Mouse (Mus musculus): ENCODE data around the gene Fhit.
"Not testable (repeated sequence)": the region's sequence is repeated elsewhere in the genome, so short reads cannot be mapped to it uniquely, and the experiment has no call there.

Fhit gene

DNA sequence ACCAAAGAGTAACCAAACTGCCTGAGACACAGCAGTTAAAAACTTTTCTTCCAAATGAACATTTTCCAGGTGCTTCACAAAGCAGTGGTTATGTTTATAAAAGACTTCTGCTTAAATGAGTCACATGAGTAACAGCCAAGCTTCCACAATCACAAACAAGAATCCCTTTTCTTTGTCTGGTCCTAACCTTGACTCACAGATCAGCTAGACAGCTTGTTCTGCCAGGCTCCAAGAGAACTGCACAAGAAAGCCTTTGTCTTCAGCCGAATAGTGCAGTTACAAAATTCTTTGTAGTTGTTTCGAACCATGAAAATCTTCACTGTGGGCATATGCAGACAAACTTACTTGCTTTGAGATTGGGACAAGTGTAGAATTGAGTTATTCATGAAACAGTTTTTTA lies 1201.4 kb downstream of the Fhit start:
- no peak for DNase-seq

DNA sequence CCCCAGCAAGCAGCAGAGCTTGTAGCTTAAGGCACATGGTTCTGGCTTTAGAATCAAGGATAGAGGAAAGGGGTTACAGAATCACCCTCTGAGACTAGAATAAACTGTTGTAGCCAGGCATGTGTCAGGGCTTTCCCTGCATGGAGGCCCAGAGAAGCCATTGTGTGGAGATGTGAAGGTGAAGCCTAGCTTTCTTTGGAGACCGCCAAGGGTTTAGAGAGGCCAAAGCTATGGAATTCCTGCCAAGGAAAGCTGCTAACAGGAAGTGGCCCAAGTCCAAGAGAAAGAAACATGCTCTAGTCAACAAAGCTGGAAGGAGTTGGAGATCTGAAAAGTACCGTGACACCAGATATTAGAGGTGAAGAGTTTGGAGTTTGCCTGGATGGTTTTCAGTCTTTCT lies 1262.3 kb downstream of the Fhit start:
- DNase-seq: no peak

DNA sequence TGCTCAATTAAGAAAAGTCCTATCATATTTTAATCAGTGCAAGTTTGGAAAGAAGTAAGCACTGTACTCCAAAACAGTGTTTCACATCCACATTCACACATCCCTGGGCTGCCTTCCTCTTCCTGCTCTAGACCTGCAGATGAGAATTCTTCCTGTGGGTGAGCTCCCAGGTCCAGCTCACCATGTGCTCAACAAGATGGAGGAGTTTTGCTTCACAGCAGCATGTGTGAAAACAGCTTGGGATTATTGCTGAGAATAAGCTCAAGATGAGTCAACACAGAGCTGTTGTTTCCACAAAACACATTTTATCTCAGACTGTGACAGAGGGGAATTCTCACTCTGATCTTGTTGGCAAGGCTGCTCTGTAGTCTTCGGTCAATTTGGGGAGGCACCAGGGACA lies 1265.3 kb downstream of the Fhit start:
- DNase-seq: no peak

GRCm38 (mm10) chr14:9852041-9852440 lies 1309.8 kb downstream of the Fhit start:
- no peak for DNase-seq

DNA sequence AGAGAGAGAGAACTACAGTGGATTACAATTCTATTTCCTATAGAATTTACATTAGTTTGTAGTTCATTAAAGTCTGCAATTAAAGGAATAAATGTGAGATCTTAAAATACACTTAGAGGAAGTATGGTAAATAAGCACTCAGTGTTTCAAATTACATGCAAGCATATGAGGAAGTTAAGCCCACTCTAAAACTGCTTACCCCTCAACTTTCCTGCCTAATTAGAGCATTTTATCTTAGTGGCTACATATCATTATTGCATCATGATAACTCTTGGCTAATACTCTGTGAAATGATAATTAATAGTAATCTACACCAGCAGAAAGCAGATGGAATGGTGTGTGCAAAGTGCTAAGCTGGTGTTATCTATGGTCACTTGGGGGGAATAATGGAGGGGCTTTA lies 1329.5 kb downstream of the Fhit start:
- no peak for DNase-seq

DNA sequence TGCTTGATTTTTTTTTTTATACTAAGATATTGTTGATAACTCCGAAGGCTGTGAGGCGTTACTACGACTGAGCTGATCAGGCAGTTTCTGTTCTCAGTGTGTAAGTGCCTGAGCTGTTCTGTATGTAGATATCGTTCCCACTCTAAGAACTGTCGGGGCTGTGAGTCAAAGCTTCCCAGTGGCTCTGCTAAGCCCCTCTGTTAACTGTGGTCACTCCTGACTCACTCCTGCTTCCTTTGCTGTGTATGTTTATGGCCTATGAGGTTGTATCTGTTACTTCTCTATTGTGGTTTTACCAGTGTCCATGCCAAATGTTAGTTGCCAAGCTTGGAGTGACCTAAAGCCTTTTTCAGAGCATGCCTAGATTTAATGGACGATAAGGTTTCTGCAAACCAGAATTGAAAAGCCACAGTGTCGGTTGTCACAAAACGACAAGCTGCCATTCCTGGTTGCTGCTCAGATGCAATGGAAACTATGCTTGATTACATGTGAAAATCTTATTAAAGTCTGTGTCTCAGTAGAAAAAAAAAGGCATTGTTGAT lies 1333.1 kb downstream of the Fhit start:
- DNase-seq: not testable (repeated sequence)

GRCm38 (mm10) chr14:9815963-9816362 lies 1345.9 kb downstream of the Fhit start:
- DNase-seq: no peak

- DNase-seq: no peak
These were observed 1350.0 kb downstream of the Fhit start for GRCm38 (mm10) chr14:9811847-9812321.

DNA sequence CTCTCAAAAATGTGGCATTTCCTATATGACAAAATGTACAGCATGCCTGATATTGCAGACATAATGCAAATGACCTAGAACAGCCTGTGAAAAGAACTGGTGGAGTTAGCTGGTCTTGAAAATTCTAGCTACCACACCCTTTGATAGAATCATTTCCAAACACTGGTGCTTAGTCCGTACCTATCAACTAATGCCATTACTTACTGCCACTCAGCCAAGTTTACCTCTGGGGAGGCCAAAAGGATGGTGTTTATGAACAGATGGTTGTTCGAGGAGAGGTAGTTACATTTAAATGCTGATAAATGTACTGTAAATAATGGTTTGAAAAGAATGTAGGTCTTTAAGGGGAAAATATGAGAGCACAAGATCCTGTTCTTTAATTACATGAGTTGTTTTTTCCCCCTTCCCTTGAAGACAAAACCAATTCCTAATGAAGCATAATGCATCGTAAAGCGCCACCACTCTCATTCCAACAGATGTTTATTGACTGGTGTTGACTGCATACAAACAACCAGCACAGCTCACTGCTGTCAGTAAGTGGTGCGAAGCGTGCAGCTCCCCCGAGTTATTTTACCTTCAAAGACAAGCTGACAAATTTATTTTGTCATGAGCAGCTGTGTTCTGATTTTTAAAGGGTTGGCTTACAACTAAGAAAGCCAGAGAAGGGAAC lies 1350.5 kb downstream of the Fhit start:
- DNase-seq: no peak

DNA sequence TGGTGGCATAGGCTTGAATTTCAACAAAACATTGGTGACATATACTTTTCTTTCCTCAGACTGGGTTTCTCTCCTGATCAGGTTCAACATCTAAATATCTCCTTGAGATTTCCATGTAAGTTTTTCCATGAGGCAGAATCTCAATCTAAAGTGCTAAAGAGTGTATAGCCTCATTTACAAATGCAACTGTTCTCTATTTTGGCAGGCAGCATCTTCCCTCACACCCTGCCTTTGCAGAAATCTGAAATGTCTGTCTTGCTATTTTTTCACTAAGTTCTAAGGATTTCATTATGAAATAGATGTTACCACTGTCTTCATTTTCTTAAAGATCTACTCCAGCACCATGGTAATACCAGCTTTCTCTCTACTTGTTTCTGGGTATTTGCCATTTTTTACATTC lies 1368.4 kb downstream of the Fhit start:
- DNase-seq: no peak

- DNase-seq: no peak
These were observed 1373.4 kb downstream of the Fhit start for GRCm38 (mm10) chr14:9788402-9788950.

DNA sequence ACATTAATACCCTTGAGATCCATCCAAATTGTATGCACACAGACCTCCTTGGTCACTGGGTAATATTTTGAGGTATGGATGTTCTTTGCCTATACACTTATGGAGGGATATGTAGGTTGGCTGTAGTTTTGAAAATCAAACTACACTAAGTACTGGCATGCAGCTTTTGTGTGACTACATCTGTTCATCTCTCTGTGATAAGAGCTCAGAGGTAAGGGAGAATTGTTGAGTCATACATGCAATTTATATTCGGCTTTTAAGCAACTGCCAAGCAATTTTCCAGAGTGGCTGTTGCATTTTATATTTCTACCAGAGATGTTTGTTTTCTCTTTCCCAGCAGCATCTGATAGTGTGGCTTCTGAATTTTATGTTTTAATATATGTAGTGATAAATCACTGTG lies 1374.4 kb downstream of the Fhit start:
- no peak for DNase-seq

- no peak for DNase-seq
These were observed 1376.0 kb downstream of the Fhit start for GRCm38 (mm10) chr14:9785861-9786260.

DNA sequence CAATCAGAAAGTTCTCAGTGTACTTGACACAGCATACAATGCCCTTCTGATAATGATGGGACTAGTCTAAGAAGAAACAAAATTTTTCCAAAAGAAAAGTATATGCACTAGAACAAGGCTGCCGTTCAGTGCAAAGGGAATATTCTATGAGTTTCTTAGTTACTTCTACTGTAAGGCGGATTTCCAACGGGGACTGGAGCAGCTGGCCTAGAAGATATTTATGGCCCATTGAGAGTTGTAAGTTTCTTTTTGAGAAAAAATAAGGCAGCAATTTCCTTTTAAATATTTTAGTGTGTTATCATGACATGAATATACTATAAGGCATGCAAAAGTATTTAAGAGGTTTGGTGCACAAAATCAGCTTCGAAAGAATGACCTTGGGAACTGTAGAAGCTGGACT lies 1410.5 kb downstream of the Fhit start:
- DNase-seq: no peak

GRCm38 (mm10) chr14:9748709-9749108 lies 1413.1 kb downstream of the Fhit start:
- DNase-seq: no peak

GRCm38 (mm10) chr14:9721917-9722472 lies 1439.8 kb downstream of the Fhit start:
- DNase-seq: no peak

- DNase-seq: no peak
These were observed 1463.2 kb downstream of the Fhit start for GRCm38 (mm10) chr14:9698621-9699020.

- DNase-seq: no peak
These were observed 1464.7 kb downstream of the Fhit start for GRCm38 (mm10) chr14:9697101-9697500.

GRCm38 (mm10) chr14:9696004-9696403 lies 1465.8 kb downstream of the Fhit start:
- DNase-seq: no peak

- DNase-seq: no peak
These were observed 1466.6 kb downstream of the Fhit start for GRCm38 (mm10) chr14:9695217-9695690.

- no peak for DNase-seq
These were observed 1473.1 kb downstream of the Fhit start for GRCm38 (mm10) chr14:9688664-9689257.

GRCm38 (mm10) chr14:9684362-9684761 lies 1477.5 kb downstream of the Fhit start:
- no peak for DNase-seq

DNA sequence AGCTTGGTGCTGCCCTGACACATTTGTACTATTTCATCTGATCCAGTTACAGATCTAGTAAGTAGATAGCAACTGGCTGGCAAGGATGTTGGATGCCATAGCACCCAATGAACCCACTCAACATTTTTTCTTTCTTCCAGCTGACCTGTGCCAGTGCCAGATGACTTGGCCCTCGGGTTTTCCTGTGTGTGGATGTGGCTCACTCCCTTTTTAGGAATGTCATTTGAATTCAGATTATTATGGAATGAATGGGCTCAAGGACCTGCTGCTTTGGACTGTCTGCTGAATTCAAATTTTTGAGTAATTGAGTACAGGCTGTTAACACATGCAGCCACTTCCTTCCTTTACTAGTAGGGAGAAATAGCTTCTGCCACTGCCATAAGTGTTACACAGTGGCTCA lies 1489.1 kb downstream of the Fhit start:
- no peak for DNase-seq

GRCm38 (mm10) chr14:9671776-9672175 lies 1490.1 kb downstream of the Fhit start:
- no peak for DNase-seq

Measured in thymus, postnatal 25 days (tissue).